Mouse (Mus musculus): ENCODE measurements around the gene Uhmk1. TPM values are rescaled to one million over a fixed set of nuclear protein-coding genes. Genes with fewer than 3 reads are reported as not detected.
A peak's percentile ranks its signal among the peaks of the same experiment; 100 is the strongest.

Uhmk1 gene
- polyA plus RNA-seq, 1 experiment, result 16.0 TPM

- Histone ChIP-seq H3K4me3 (replicated peaks; ENCODE audit: control insufficient read depth, low read depth, low read length) (no peak overlapping the region), H3K27ac (ENCODE audit: control insufficient read depth, insufficient read depth, low read depth, low read length, poor library complexity) (no peak overlapping the region), H3K4me1 (ENCODE audit: control insufficient read depth, insufficient read depth, low read length) (peaks cover 2% of the 10 kb centered on the region; the same call in 1 of the 2 replicates)
- WGBS, result 90% methylated on average over 8 of the region's 8 CpGs
- no peak for TF ChIP-seq CTCF (IDR thresholded peaks at IDR 0.05; ENCODE audit: control insufficient read depth, insufficient read depth, low read length)
- no peak for TF ChIP-seq POLR2A (IDR thresholded peaks at IDR 0.05; ENCODE audit: borderline replicate concordance, control insufficient read depth, low read depth, low read length)
Measured at GRCm38 (mm10) chr1:170153986-170154385, 61.2 kb downstream of the Uhmk1 start.

GRCm38 (mm10) chr1:170152552-170152951, 62.6 kb downstream of the Uhmk1 start:
- Histone ChIP-seq H3K4me3 (replicated peaks; ENCODE audit: control insufficient read depth, low read depth, low read length) (no peak overlapping the region), H3K27ac (ENCODE audit: control insufficient read depth, insufficient read depth, low read depth, low read length, poor library complexity) (no peak overlapping the region), H3K4me1 (ENCODE audit: control insufficient read depth, insufficient read depth, low read length) (peaks cover 3% of the 10 kb centered on the region; the same call in 1 of the 2 replicates)
- WGBS, result 88% methylated on average over 2 of the region's 2 CpGs
- TF ChIP-seq POLR2A (IDR thresholded peaks at IDR 0.05; ENCODE audit: borderline replicate concordance, control insufficient read depth, low read depth, low read length), result no peak
- no peak for TF ChIP-seq CTCF (IDR thresholded peaks at IDR 0.05; ENCODE audit: control insufficient read depth, insufficient read depth, low read length)

- Histone ChIP-seq H3K27ac (ENCODE audit: control insufficient read depth, insufficient read depth, low read depth, low read length, poor library complexity) (no peak overlapping the region), H3K4me3 (replicated peaks; ENCODE audit: control insufficient read depth, low read depth, low read length) (no peak overlapping the region), H3K4me1 (ENCODE audit: control insufficient read depth, insufficient read depth, low read length) (peaks cover 3% of the 10 kb centered on the region; the same call in 1 of the 2 replicates)
- 87% methylated on average over 6 of the region's 6 CpGs for WGBS
- TF ChIP-seq CTCF (IDR thresholded peaks at IDR 0.05; ENCODE audit: control insufficient read depth, insufficient read depth, low read length) (no peak), POLR2A (IDR thresholded peaks at IDR 0.05; ENCODE audit: borderline replicate concordance, control insufficient read depth, low read depth, low read length) (no peak)
Measured at GRCm38 (mm10) chr1:170150870-170151269, 64.3 kb downstream of the Uhmk1 start.

- 0 out of 2 replicates have a peak overlapping the region, but pooled peaks have one; percentile 28 for H3K27ac ChIP-seq (ENCODE audit: control insufficient read depth, insufficient read depth, low read depth, low read length, poor library complexity)
- TF ChIP-seq POLR2A (IDR thresholded peaks at IDR 0.05; ENCODE audit: borderline replicate concordance, control insufficient read depth, low read depth, low read length), result no peak
- TF ChIP-seq CTCF (IDR thresholded peaks at IDR 0.05; ENCODE audit: control insufficient read depth, insufficient read depth, low read length), result no peak
- no peak overlapping the region for H3K4me3 ChIP-seq (replicated peaks; ENCODE audit: control insufficient read depth, low read depth, low read length)
- 58% methylated on average over 4 of the region's 4 CpGs for WGBS
- H3K4me1 ChIP-seq (ENCODE audit: control insufficient read depth, insufficient read depth, low read length), result peaks cover 3% of the 10 kb centered on the region; the same call in 1 of the 2 replicates
Measured at GRCm38 (mm10) chr1:170149756-170150155, 65.4 kb downstream of the Uhmk1 start.

- TF ChIP-seq CTCF (IDR thresholded peaks at IDR 0.05; ENCODE audit: control insufficient read depth, insufficient read depth, low read length) (no peak), POLR2A (IDR thresholded peaks at IDR 0.05; ENCODE audit: borderline replicate concordance, control insufficient read depth, low read depth, low read length) (no peak)
- WGBS, result 56% methylated on average over 6 of the region's 6 CpGs
- peak overlapping the region; percentile 49; the same call in 1 of the 2 replicates for H3K27ac ChIP-seq (ENCODE audit: control insufficient read depth, insufficient read depth, low read depth, low read length, poor library complexity)
- H3K4me1 ChIP-seq (ENCODE audit: control insufficient read depth, insufficient read depth, low read length), result peaks cover 3% of the 10 kb centered on the region; the same call in 1 of the 2 replicates
- H3K4me3 ChIP-seq (replicated peaks; ENCODE audit: control insufficient read depth, low read depth, low read length), result no peak overlapping the region
Measured at GRCm38 (mm10) chr1:170148536-170148935, 66.7 kb downstream of the Uhmk1 start.

- TF ChIP-seq CTCF (IDR thresholded peaks at IDR 0.05; ENCODE audit: control insufficient read depth, insufficient read depth, low read length) (no peak), POLR2A (IDR thresholded peaks at IDR 0.05; ENCODE audit: borderline replicate concordance, control insufficient read depth, low read depth, low read length) (no peak)
- H3K4me1 ChIP-seq (ENCODE audit: control insufficient read depth, insufficient read depth, low read length), result peaks cover 3% of the 10 kb centered on the region; the same call in 1 of the 2 replicates
- no peak overlapping the region for H3K4me3 ChIP-seq (replicated peaks; ENCODE audit: control insufficient read depth, low read depth, low read length)
- 63% methylated on average over 9 of the region's 9 CpGs for WGBS
- peak overlapping the region; percentile 49 for H3K27ac ChIP-seq (ENCODE audit: control insufficient read depth, insufficient read depth, low read depth, low read length, poor library complexity)
Measured at GRCm38 (mm10) chr1:170147651-170148448, 67.3 kb downstream of the Uhmk1 start.

- Histone ChIP-seq H3K4me3 (replicated peaks; ENCODE audit: control insufficient read depth, low read depth, low read length) (no peak overlapping the region), H3K4me1 (ENCODE audit: control insufficient read depth, insufficient read depth, low read length) (peaks cover 3% of the 10 kb centered on the region; the same call in 1 of the 2 replicates), H3K27ac (ENCODE audit: control insufficient read depth, insufficient read depth, low read depth, low read length, poor library complexity) (no peak overlapping the region)
- WGBS, result 82% methylated on average over 4 of the region's 4 CpGs
- TF ChIP-seq CTCF (IDR thresholded peaks at IDR 0.05; ENCODE audit: control insufficient read depth, insufficient read depth, low read length) (no peak), POLR2A (IDR thresholded peaks at IDR 0.05; ENCODE audit: borderline replicate concordance, control insufficient read depth, low read depth, low read length) (no peak)
Measured at GRCm38 (mm10) chr1:170145606-170146005, 69.6 kb downstream of the Uhmk1 start.

Other genes with a start within 250 kb of the Uhmk1 start
- gene Hsd17b7, start 246.2 kb downstream of the Uhmk1 start, polyA plus RNA-seq (2011; ENCODE audit: insufficient read depth, insufficient read length, low replicate concordance, missing spikeins), result 1.0 and 1.1 TPM in 2 replicates
- 3.2 and 6.0 TPM in 2 replicates for gene Ddr2, start 104.6 kb downstream of the Uhmk1 start, polyA plus RNA-seq (2011; ENCODE audit: insufficient read depth, insufficient read length, low replicate concordance, missing spikeins)
- 18.5 and 23.4 TPM in 2 replicates for gene Uap1, start 40.4 kb downstream of the Uhmk1 start, polyA plus RNA-seq (2011; ENCODE audit: insufficient read depth, insufficient read length, low replicate concordance, missing spikeins)
- not detected in 2 replicates for gene Sh2d1b2, start 17.4 kb upstream of the Uhmk1 start, polyA plus RNA-seq (2011; ENCODE audit: insufficient read depth, insufficient read length, low replicate concordance, missing spikeins)
- 2.5 and 2.8 TPM in 2 replicates for gene Sh2d1b1, start 61.9 kb upstream of the Uhmk1 start, polyA plus RNA-seq (2011; ENCODE audit: insufficient read depth, insufficient read length, low replicate concordance, missing spikeins)
- 5.0 and 8.3 TPM in 2 replicates for gene Gm7694, start 90.9 kb upstream of the Uhmk1 start, polyA plus RNA-seq (2011; ENCODE audit: insufficient read depth, insufficient read length, low replicate concordance, missing spikeins)
- gene Spata46, start 93.4 kb upstream of the Uhmk1 start, polyA plus RNA-seq (2011; ENCODE audit: insufficient read depth, insufficient read length, low replicate concordance, missing spikeins), result not detected in 2 replicates

Data from bone marrow, adult 2 months (tissue).